Mouse (Mus musculus): Measurements from ENCODE around the gene Gatad2a.

DNA sequence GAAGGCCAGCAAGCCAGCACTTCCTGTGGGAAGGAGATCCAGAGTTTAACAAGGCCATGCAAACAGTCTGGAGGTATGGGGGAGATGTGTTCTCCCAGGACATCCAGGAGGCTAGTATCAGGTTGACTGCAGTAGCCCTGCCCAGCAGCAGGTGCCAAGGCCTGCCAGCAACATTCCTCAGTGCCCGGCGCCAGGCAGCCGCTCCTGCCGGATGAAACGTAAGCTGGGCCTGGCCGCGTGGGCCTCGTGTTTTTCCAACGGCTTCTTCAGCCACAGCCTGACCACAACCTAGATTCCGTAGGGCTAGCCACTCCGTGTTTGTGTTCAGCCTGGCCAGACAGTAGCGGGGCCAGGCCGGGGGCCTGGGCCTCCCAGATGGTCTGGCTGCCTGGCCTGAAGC lies 121.5 kb downstream of the Gatad2a start:
- TF ChIP-seq CTCF (IDR thresholded peaks at IDR 0.05; ENCODE audit: low read depth, low read length) = no peak
- TF ChIP-seq GATA2 (IDR thresholded peaks at IDR 0.05; ENCODE audit: borderline replicate concordance, low read depth, low read length) = no peak
- no peak for TF ChIP-seq GATA1 (IDR thresholded peaks at IDR 0.05; ENCODE audit: borderline replicate concordance, low read length)
- TF ChIP-seq POLR2AphosphoS5 (IDR thresholded peaks at IDR 0.05; ENCODE audit: insufficient replicate concordance, low read depth, low read length) = no peak
